Mouse (Mus musculus) neural tube, embryonic 10.5 days (tissue): ENCODE results near the gene Naa25.
"Not testable (repeated sequence)": the region's sequence is repeated elsewhere in the genome, so short reads cannot be mapped to it uniquely, and the experiment has no call there.

Source experiments
- DNase-seq: peaks from one replicate; pipeline ENCODE4 v3.0.0-alpha.2; 2017; ENCODE audit warnings: low spot score; ENCODE audit errors: extremely low spot score

Gene Naa25

GRCm38 (mm10) chr5:121397187-121398145 is at the start of gene Naa25:
TSS of gene Naa25 (plus strand) at chr5:121397936.
- peak; percentile 94 for DNase-seq

- DNase-seq: no peak
Observed at GRCm38 (mm10) chr5:121359229-121359628, 38.5 kb upstream of the Naa25 start.

- DNase-seq: no peak
Observed at GRCm38 (mm10) chr5:121361696-121362095, 36.0 kb upstream of the Naa25 start.

- DNase-seq: no peak
Observed at GRCm38 (mm10) chr5:121363441-121363840, 34.3 kb upstream of the Naa25 start.

GRCm38 (mm10) chr5:121366449-121367225 is 31.1 kb upstream of the Naa25 start:
- DNase-seq: no peak

GRCm38 (mm10) chr5:121367255-121367654 is 30.5 kb upstream of the Naa25 start:
- no peak for DNase-seq

GRCm38 (mm10) chr5:121371712-121372111 is 26.0 kb upstream of the Naa25 start:
- DNase-seq: no peak

- DNase-seq: no peak
Observed at GRCm38 (mm10) chr5:121374790-121375189, 22.9 kb upstream of the Naa25 start.

- DNase-seq: not testable (repeated sequence)
Observed at GRCm38 (mm10) chr5:121376972-121377371, 20.8 kb upstream of the Naa25 start.

- no peak for DNase-seq
Observed at GRCm38 (mm10) chr5:121378678-121379256, 19.0 kb upstream of the Naa25 start.

GRCm38 (mm10) chr5:121380692-121381091 is 17.0 kb upstream of the Naa25 start:
- DNase-seq: no peak

- DNase-seq: no peak
Observed at GRCm38 (mm10) chr5:121383857-121384756, 13.6 kb upstream of the Naa25 start.

GRCm38 (mm10) chr5:121384757-121385460 is 12.8 kb upstream of the Naa25 start:
- peak; percentile 76 for DNase-seq

GRCm38 (mm10) chr5:121385461-121386119 is 12.1 kb upstream of the Naa25 start, which contains the start of gene Trafd1:
TSS of gene Trafd1 (minus strand) at chr5:121385632.
- peak; percentile 92 for DNase-seq

- DNase-seq: no peak
Observed at GRCm38 (mm10) chr5:121386120-121386909, 11.4 kb upstream of the Naa25 start.

- no peak for DNase-seq
Observed at GRCm38 (mm10) chr5:121387126-121387525, 10.6 kb upstream of the Naa25 start.

- DNase-seq: no peak
Observed at GRCm38 (mm10) chr5:121389106-121389505, 8.6 kb upstream of the Naa25 start.

GRCm38 (mm10) chr5:121389691-121390090 is 8.0 kb upstream of the Naa25 start:
- no peak for DNase-seq
